Mouse (Mus musculus) intestine, embryonic 14.5 days (tissue): ENCODE results near the gene Pou2f1. TPM values are rescaled to one million over a fixed set of nuclear protein-coding genes. Genes with fewer than 3 reads are reported as not detected.
A peak's percentile ranks its signal among the peaks of the same experiment; 100 is the strongest.

ENCODE experiments used
- ATAC-seq: fragments of 200-750 bp; cut with Nextera tagmentation; replicated peaks from 2 replicates; pipeline ENCODE4 v1.8.0; 2017; ENCODE audit warnings: low read depth, moderate number of reproducible peaks, moderate TSS enrichment, moderate library complexity; ENCODE audit not compliant: low FRiP score, low TSS enrichment
- DNase-seq: peaks from one replicate; pipeline ENCODE4 v3.0.0-alpha.2; 2018; ENCODE audit warnings: low spot score
- H3K27ac ChIP-seq: fragments of 300-500 bp; sonication (generic); 2 replicates; pipeline ENCODE4 v1.5.1; 2014; ENCODE audit warnings: low read depth, mild to moderate bottlenecking, control low read depth
- H3K27me3 ChIP-seq: fragments of 300-500 bp; sonication (generic); replicated peaks from 2 replicates; pipeline ENCODE4 v1.6.1; 2014; ENCODE audit warnings: low read length, control low read depth; ENCODE audit not compliant: control insufficient read depth, insufficient read depth
- H3K36me3 ChIP-seq: fragments of 300-500 bp; sonication (generic); 2 replicates; pipeline ENCODE4 v1.6.1; 2014; ENCODE audit warnings: low read length, control low read depth; ENCODE audit not compliant: control insufficient read depth, insufficient read depth
- H3K4me1 ChIP-seq: fragments of 300-500 bp; sonication (generic); replicated peaks from 2 replicates; pipeline ENCODE4 v1.6.1; 2014; ENCODE audit warnings: low read length, control low read depth, mixed read lengths; ENCODE audit not compliant: control insufficient read depth, insufficient read depth
- H3K4me2 ChIP-seq: fragments of 300-500 bp; sonication (generic); 2 replicates; pipeline ENCODE4 v1.6.1; 2014; ENCODE audit warnings: low read length
- H3K4me3 ChIP-seq: fragments of 300-500 bp; sonication (generic); 2 replicates; pipeline ENCODE4 v1.5.1; 2014; ENCODE audit warnings: low read depth, low read length, control low read depth, mixed read lengths
- H3K9ac ChIP-seq: fragments of 300-500 bp; sonication (generic); 2 replicates; pipeline ENCODE4 v1.6.1; 2014; ENCODE audit warnings: mild to moderate bottlenecking, low read length
- H3K9me3 ChIP-seq: fragments of 300-500 bp; sonication (generic); 2 replicates; pipeline ENCODE4 v1.6.1; 2016; ENCODE audit warnings: low read length, control low read depth; ENCODE audit not compliant: control insufficient read depth
- WGBS: fragments of 180-500 bp; shearing (Covaris S2); extraction: QIAGEN DNeasy Blood & Tissue Kit; methylation state at CpG from one replicate; pipeline ENCODE4 v1.1.7; 2014; 5-methylcytosine and 5-hydroxymethylcytosine counted together
- polyA plus RNA-seq: library from polyadenylated mRNA; unstranded; fragments of >200 nt; fragmentation: Nextera tagmentation; extraction: Ambion mirVana; gene quantifications from 2 replicates; pipeline ENCODE4 v1.2.1, GENCODE M21; 2014

Pou2f1 gene
- polyA plus RNA-seq, 1 experiment from 2014 or later: 20.1 TPM

GRCm38 (mm10) chr1:165861235-165861609, 141.3 kb downstream of the Pou2f1 start:
- Histone ChIP-seq H3K36me3 (no peaks in the 10 kb centered on the region), H3K4me3 (no peak overlapping the region), H3K9me3 (no peaks in the 10 kb centered on the region), H3K27me3 (no peaks in the 10 kb centered on the region), H3K4me1 (peaks cover 6% of the 10 kb centered on the region; the same call in 1 of the 2 replicates), H3K9ac (no peak overlapping the region), H3K4me2 (no peak overlapping the region), H3K27ac (no peak overlapping the region)
- WGBS: 78% methylated on average over 3 of the region's 3 CpGs
- no peak for ATAC-seq
- peak; percentile 50 for DNase-seq

- no peak overlapping the region for H3K4me2 ChIP-seq
- no peaks in the 10 kb centered on the region for H3K27me3 ChIP-seq
- H3K9ac ChIP-seq: no peak overlapping the region
- H3K36me3 ChIP-seq: no peaks in the 10 kb centered on the region
- DNase-seq: peak; percentile 51
- H3K27ac ChIP-seq: no peak overlapping the region; the same call in 1 of the 2 replicates
- no peak overlapping the region for H3K4me3 ChIP-seq
- 61% methylated on average over 9 of the region's 9 CpGs for WGBS
- no peak for ATAC-seq
- no peaks in the 10 kb centered on the region for H3K9me3 ChIP-seq
- peaks cover 6% of the 10 kb centered on the region; the same call in 1 of the 2 replicates for H3K4me1 ChIP-seq
Observed at GRCm38 (mm10) chr1:165860373-165861234, 141.9 kb downstream of the Pou2f1 start.

- H3K4me3 ChIP-seq: no peak overlapping the region
Observed at GRCm38 (mm10) chr1:165858356-165858755, 144.1 kb downstream of the Pou2f1 start.

GRCm38 (mm10) chr1:165857279-165857678, 145.2 kb downstream of the Pou2f1 start:
- Histone ChIP-seq H3K27me3 (no peaks in the 10 kb centered on the region), H3K27ac (no peak overlapping the region), H3K4me1 (peaks cover 4% of the 10 kb centered on the region), H3K4me3 (no peak overlapping the region), H3K9ac (no peak overlapping the region), H3K36me3 (no peaks in the 10 kb centered on the region), H3K9me3 (no peaks in the 10 kb centered on the region), H3K4me2 (no peak overlapping the region)
- WGBS: 92% methylated on average over 11 of the region's 11 CpGs
- no peak for DNase-seq
- no peak for ATAC-seq

More at GRCm38 (mm10) chr1:165858356-165858755, 144.1 kb downstream of the Pou2f1 start:
- H3K27ac ChIP-seq: no peak overlapping the region
- no peaks in the 10 kb centered on the region for H3K9me3 ChIP-seq
- 79% methylated on average over 5 of the region's 5 CpGs for WGBS
- no peak overlapping the region for H3K9ac ChIP-seq
- ATAC-seq: no peak
- H3K4me2 ChIP-seq: no peak overlapping the region
- H3K27me3 ChIP-seq: no peaks in the 10 kb centered on the region
- H3K4me1 ChIP-seq: no peaks in the 10 kb centered on the region
- DNase-seq: peak; percentile 45
- H3K36me3 ChIP-seq: no peaks in the 10 kb centered on the region

GRCm38 (mm10) chr1:165855759-165856545, 146.5 kb downstream of the Pou2f1 start:
- Histone ChIP-seq H3K4me3 (no peak overlapping the region), H3K36me3 (no peaks in the 10 kb centered on the region), H3K9me3 (no peaks in the 10 kb centered on the region), H3K4me1 (peaks cover 4% of the 10 kb centered on the region), H3K27ac (no peak overlapping the region), H3K9ac (no peak overlapping the region), H3K27me3 (no peaks in the 10 kb centered on the region), H3K4me2 (no peak overlapping the region)
- ATAC-seq: no peak
- 76% methylated on average over 9 of the region's 9 CpGs for WGBS
- DNase-seq: peak; percentile 42

GRCm38 (mm10) chr1:165853729-165854420, 148.6 kb downstream of the Pou2f1 start:
- Histone ChIP-seq H3K27ac (no peak overlapping the region), H3K27me3 (no peaks in the 10 kb centered on the region), H3K4me1 (peaks cover 13% of the 10 kb centered on the region), H3K4me2 (no peak overlapping the region), H3K9me3 (no peaks in the 10 kb centered on the region), H3K9ac (no peak overlapping the region), H3K4me3 (no peak overlapping the region), H3K36me3 (no peaks in the 10 kb centered on the region)
- WGBS: 59% methylated on average over 10 of the region's 10 CpGs
- ATAC-seq: no peak
- DNase-seq: peak; percentile 75

- Histone ChIP-seq H3K9me3 (no peaks in the 10 kb centered on the region), H3K36me3 (no peaks in the 10 kb centered on the region), H3K9ac (no peak overlapping the region), H3K27ac (no peak overlapping the region), H3K4me3 (no peak overlapping the region), H3K4me1 (peaks cover 14% of the 10 kb centered on the region), H3K27me3 (no peaks in the 10 kb centered on the region), H3K4me2 (no peak overlapping the region)
- ATAC-seq: no peak
- 46% methylated on average over 4 of the region's 4 CpGs for WGBS
- peak; percentile 50 for DNase-seq
Observed at GRCm38 (mm10) chr1:165853131-165853721, 149.3 kb downstream of the Pou2f1 start.

- H3K27ac ChIP-seq: no peak overlapping the region
- no peaks in the 10 kb centered on the region for H3K27me3 ChIP-seq
- peaks cover 14% of the 10 kb centered on the region for H3K4me1 ChIP-seq
- ATAC-seq: no peak
- no peak overlapping the region for H3K4me2 ChIP-seq
- DNase-seq: peak; percentile 53
- H3K9me3 ChIP-seq: no peaks in the 10 kb centered on the region
- H3K9ac ChIP-seq: no peak overlapping the region
- no peaks in the 10 kb centered on the region for H3K36me3 ChIP-seq
- 32% methylated on average over 5 of the region's 5 CpGs for WGBS
- no peak overlapping the region for H3K4me3 ChIP-seq
Observed at GRCm38 (mm10) chr1:165852131-165852530, 150.3 kb downstream of the Pou2f1 start.
